Mouse (Mus musculus) liver, adult 2 months (tissue): ENCODE measurements at regions not wholly inside any gene's neighbourhood (a gene's known extent, or its start where the extent isn't known, plus 50 kb on each side); places are given as distances from the start of the nearest gene placed in this dataset.
A peak's percentile ranks its signal among the peaks of the same experiment; 100 is the strongest.

ENCODE experiments used
- DNase-seq: peaks from one replicate; pipeline ENCODE4 v3.0.0-alpha.2; 2011; ENCODE audit warnings: low read depth, low spot score; ENCODE audit errors: extremely low read depth
- H3K27ac ChIP-seq: fragments of 200-500 bp; replicated peaks from 2 replicates; pipeline ENCODE4 v1.5.1; 2012; ENCODE audit warnings: low read depth, mild to moderate bottlenecking, control low read depth, inconsistent platforms, low read length; ENCODE audit not compliant: insufficient read depth
- H3K27me3 ChIP-seq: fragments of 200-500 bp; 2 replicates; pipeline ENCODE4 v1.6.1; 2012; ENCODE audit warnings: mild to moderate bottlenecking, moderate library complexity, low read length, inconsistent platforms; ENCODE audit not compliant: control insufficient read depth, insufficient read depth
- H3K36me3 ChIP-seq: fragments of 200-500 bp; 2 replicates; pipeline ENCODE4 v1.6.1; 2012; ENCODE audit warnings: low read length, inconsistent platforms; ENCODE audit not compliant: control insufficient read depth, insufficient read depth
- H3K4me1 ChIP-seq: fragments of 200-500 bp; 2 replicates; pipeline ENCODE4 v1.6.1; 2011; ENCODE audit warnings: low read length; ENCODE audit not compliant: control insufficient read depth, insufficient read depth
- H3K4me3 ChIP-seq: fragments of 200-500 bp; 2 replicates; pipeline ENCODE4 v1.5.1; 2011; ENCODE audit warnings: low read depth, mild to moderate bottlenecking, control low read depth, low read length, moderate library complexity; ENCODE audit not compliant: insufficient read depth
- H3K79me2 ChIP-seq: fragments of 200-500 bp; 2 replicates; pipeline ENCODE4 v1.6.1; 2012; ENCODE audit warnings: inconsistent platforms, mild to moderate bottlenecking, low read length, moderate library complexity; ENCODE audit not compliant: control insufficient read depth, insufficient read depth
- H3K9ac ChIP-seq: fragments of 200-500 bp; 2 replicates; pipeline ENCODE4 v1.6.1; 2012; ENCODE audit warnings: low read depth, mild to moderate bottlenecking, control low read depth, inconsistent platforms, low read length
- CTCF ChIP-seq: fragments of 200-500 bp; IDR thresholded peaks from 2 replicates; pipeline ENCODE4 v1.5.1; 2011; ENCODE audit warnings: low read depth, low read length, control low read depth
- POLR2A ChIP-seq: fragments of 200-500 bp; IDR thresholded peaks from 2 replicates; pipeline ENCODE4 v1.6.1; 2011; ENCODE audit warnings: low read length, control low read depth; ENCODE audit not compliant: insufficient read depth; ENCODE audit errors: extremely low read depth
- WGBS: fragments of 180-500 bp; shearing (Covaris S2); methylation state at CpG from one replicate; pipeline ENCODE4 v1.1.7; 2018; 5-methylcytosine and 5-hydroxymethylcytosine counted together

- TF ChIP-seq CTCF (no peak), POLR2A (no peak)
- WGBS: 19% methylated on average over 13 of the region's 13 CpGs
Observed at GRCm38 (mm10) chr2:30692561-30693205, 97.8 kb downstream of the Cstad start.

GRCm38 (mm10) chr2:30691857-30692560 lies 97.2 kb downstream of the Cstad start:
- Histone ChIP-seq H3K27me3 (no peaks in the 10 kb centered on the region), H3K36me3 (no peaks in the 10 kb centered on the region), H3K9ac (peak overlapping the region; percentile 12; the same call in 1 of the 2 replicates), H3K79me2 (no peaks in the 10 kb centered on the region), H3K27ac (peak overlapping the region; percentile 20; the same call in 1 of the 2 replicates), H3K4me3 (no peak overlapping the region), H3K4me1 (peaks cover 30% of the 10 kb centered on the region)
- WGBS: 10% methylated on average over 11 of the region's 11 CpGs
- no peak for TF ChIP-seq CTCF
- TF ChIP-seq POLR2A: no peak
- peak; percentile 61 for DNase-seq

More at GRCm38 (mm10) chr2:30692561-30693205, 97.8 kb downstream of the Cstad start:
- H3K27ac ChIP-seq: peak overlapping the region; percentile 20; the same call in 1 of the 2 replicates
- H3K27me3 ChIP-seq: no peaks in the 10 kb centered on the region
- no peak for DNase-seq
- no peaks in the 10 kb centered on the region for H3K79me2 ChIP-seq
- peaks cover 28% of the 10 kb centered on the region for H3K4me1 ChIP-seq
- no peaks in the 10 kb centered on the region for H3K36me3 ChIP-seq
- peak overlapping the region; percentile 12; the same call in 1 of the 2 replicates for H3K9ac ChIP-seq
- H3K4me3 ChIP-seq: no peak overlapping the region

- Histone ChIP-seq H3K79me2 (no peaks in the 10 kb centered on the region), H3K27ac (peak overlapping the region; percentile 81), H3K27me3 (no peaks in the 10 kb centered on the region), H3K9ac (no peak overlapping the region), H3K4me3 (no peak overlapping the region), H3K4me1 (peaks cover 37% of the 10 kb centered on the region), H3K36me3 (no peaks in the 10 kb centered on the region)
- WGBS: 74% methylated on average over 17 of the region's 17 CpGs
- TF ChIP-seq CTCF (no peak), POLR2A (no peak)
- no peak for DNase-seq
Observed at GRCm38 (mm10) chr2:30690925-30691856, 96.4 kb downstream of the Cstad start.

GRCm38 (mm10) chr2:30690307-30690706 lies 95.5 kb downstream of the Cstad start:
- TF ChIP-seq POLR2A (no peak), CTCF (no peak)
- no peaks in the 10 kb centered on the region for H3K36me3 ChIP-seq
- H3K9ac ChIP-seq: no peak overlapping the region
- H3K27me3 ChIP-seq: no peaks in the 10 kb centered on the region
- no peak overlapping the region for H3K4me3 ChIP-seq
- peak; percentile 30 for DNase-seq
- peak overlapping the region; percentile 81 for H3K27ac ChIP-seq
- WGBS: 70% methylated on average over 11 of the region's 11 CpGs
- H3K4me1 ChIP-seq: peaks cover 40% of the 10 kb centered on the region
- no peaks in the 10 kb centered on the region for H3K79me2 ChIP-seq

- TF ChIP-seq POLR2A (no peak), CTCF (no peak)
- Histone ChIP-seq H3K27ac (no peak overlapping the region), H3K4me1 (peaks cover 32% of the 10 kb centered on the region; the same call in 1 of the 2 replicates), H3K36me3 (no peaks in the 10 kb centered on the region), H3K79me2 (no peaks in the 10 kb centered on the region), H3K4me3 (no peak overlapping the region), H3K9ac (no peak overlapping the region), H3K27me3 (no peaks in the 10 kb centered on the region)
- no peak for DNase-seq
- WGBS: 78% methylated on average over 4 of the region's 4 CpGs
Observed at GRCm38 (mm10) chr2:30688402-30688801, 93.6 kb downstream of the Cstad start.
